Mouse (Mus musculus) forebrain, embryonic 15.5 days (tissue): ENCODE measurements at regions not wholly inside any gene's neighbourhood (a gene's known extent, or its start where the extent isn't known, plus 50 kb on each side); places are given as distances from the start of the nearest gene placed in this dataset.
"Not testable (repeated sequence)": the region's sequence is repeated elsewhere in the genome, so short reads cannot be mapped to it uniquely, and the experiment has no call there.

Experiments
- ATAC-seq: fragments of 200-750 bp; cut with Nextera tagmentation; replicated peaks from 2 replicates; pipeline ENCODE4 v1.8.0; 2017; ENCODE audit warnings: mild to moderate bottlenecking, moderate TSS enrichment, moderate library complexity
- H3K27ac ChIP-seq: fragments of 300-500 bp; sonication (generic); replicated peaks from 2 replicates; pipeline ENCODE4 v1.5.1; 2015; ENCODE audit warnings: mild to moderate bottlenecking, inconsistent platforms
- H3K27me3 ChIP-seq: fragments of 300-500 bp; sonication (generic); 2 replicates; pipeline ENCODE4 v1.6.1; 2015; ENCODE audit warnings: inconsistent platforms
- H3K36me3 ChIP-seq: fragments of 300-500 bp; sonication (generic); 2 replicates; pipeline ENCODE4 v1.6.1; 2015; ENCODE audit warnings: mild to moderate bottlenecking, inconsistent platforms
- H3K4me1 ChIP-seq: fragments of 300-500 bp; sonication (generic); 2 replicates; pipeline ENCODE4 v1.6.1; 2015; ENCODE audit warnings: inconsistent platforms
- H3K4me2 ChIP-seq: fragments of 300-500 bp; sonication (generic); replicated peaks from 2 replicates; pipeline ENCODE4 v1.6.1; 2015; ENCODE audit warnings: mild to moderate bottlenecking, inconsistent platforms
- H3K4me3 ChIP-seq: fragments of 300-500 bp; sonication (generic); 2 replicates; pipeline ENCODE4 v1.5.1; 2015; ENCODE audit warnings: mild to moderate bottlenecking, inconsistent platforms
- H3K9ac ChIP-seq: fragments of 300-500 bp; sonication (generic); replicated peaks from 2 replicates; pipeline ENCODE4 v1.6.1; 2015; ENCODE audit warnings: mild to moderate bottlenecking, inconsistent platforms
- H3K9me3 ChIP-seq: fragments of 300-500 bp; sonication (generic); 2 replicates; pipeline ENCODE4 v1.6.1; 2016; ENCODE audit warnings: inconsistent platforms
- WGBS: fragments of 180-500 bp; shearing (Covaris S2); methylation state at CpG from one replicate; pipeline ENCODE4 v1.1.7; 2015; ENCODE audit warnings: mixed read lengths; 5-methylcytosine and 5-hydroxymethylcytosine counted together

DNA sequence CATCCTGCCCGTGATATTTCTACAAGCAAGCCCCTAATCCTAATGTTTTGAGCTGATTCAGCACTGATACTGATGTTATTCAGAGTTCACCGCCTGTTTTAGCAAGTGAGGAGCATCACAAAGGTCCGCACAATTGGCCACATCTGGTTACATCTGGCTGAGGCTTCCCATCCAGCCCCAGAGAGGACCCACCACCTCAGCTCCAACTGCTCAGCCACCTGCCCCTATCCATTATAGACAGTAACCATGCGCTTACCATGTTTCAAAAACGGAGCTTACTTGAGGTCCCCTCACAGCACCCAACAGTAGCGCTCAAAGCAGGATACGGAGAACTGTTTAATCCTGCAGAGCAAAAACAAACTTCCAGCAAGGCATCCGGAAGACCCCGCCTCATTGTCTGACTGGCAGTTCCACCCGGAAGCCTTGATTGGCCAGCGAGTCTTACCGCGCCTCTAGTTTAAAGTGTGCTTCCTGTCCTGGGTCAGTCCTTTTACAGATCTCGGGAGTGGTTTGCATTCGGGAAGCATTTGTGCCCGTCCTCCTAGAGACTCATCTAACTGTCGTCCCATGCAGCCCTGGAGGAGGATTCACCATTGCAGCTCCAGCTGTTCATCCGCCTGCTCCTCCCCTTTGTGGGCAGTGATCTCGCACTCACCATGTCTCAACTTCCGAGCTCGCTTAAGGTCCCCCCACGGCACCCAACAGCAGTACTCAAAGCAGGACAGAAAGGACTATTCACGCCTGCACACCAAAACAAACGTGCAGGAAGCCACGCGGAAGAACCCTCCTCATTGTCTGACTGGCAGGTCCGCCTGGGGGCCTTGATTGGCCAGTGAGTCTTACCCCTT lies 69.9 kb upstream of the Zfp825 start:
- H3K4me1 ChIP-seq, H3K27me3 ChIP-seq, H3K9me3 ChIP-seq, H3K36me3 ChIP-seq: not testable (repeated sequence)
- H3K9ac ChIP-seq: peak overlapping the region; percentile 58
- ATAC-seq: peak; percentile 100
- peak overlapping the region; percentile 73 for H3K27ac ChIP-seq
- 2% methylated on average over 27 of the region's 27 CpGs for WGBS
- peak overlapping the region; percentile 68 for H3K4me2 ChIP-seq
- peak overlapping the region; percentile 63 for H3K4me3 ChIP-seq

DNA sequence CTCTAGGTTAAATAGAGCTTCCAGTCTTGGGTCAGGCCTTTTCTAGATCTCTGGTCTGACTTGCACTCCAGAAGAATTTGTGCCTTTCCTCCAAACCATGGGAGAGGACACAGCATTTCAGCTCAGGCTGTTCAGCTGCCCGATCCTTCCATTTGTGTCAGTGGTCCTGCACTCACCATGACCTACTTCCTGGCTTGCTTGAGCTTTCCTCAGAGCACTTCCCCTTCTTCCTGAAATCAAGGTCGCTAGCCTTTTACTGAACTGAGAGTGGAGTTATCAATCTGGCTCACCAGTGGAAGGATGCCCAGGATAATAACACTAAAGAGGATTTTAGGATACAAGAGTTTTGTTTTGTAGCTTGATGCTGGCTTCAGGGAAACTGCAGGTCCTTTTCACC lies 70.5 kb upstream of the Zfp825 start:
- not testable (repeated sequence) for H3K36me3 ChIP-seq, ATAC-seq, H3K4me1 ChIP-seq, H3K27me3 ChIP-seq, H3K9me3 ChIP-seq
- Histone ChIP-seq H3K9ac (peak overlapping the region; percentile 58), H3K27ac (peak overlapping the region; percentile 73), H3K4me3 (peak overlapping the region; percentile 63), H3K4me2 (peak overlapping the region; percentile 68)
- 17% methylated on average over 2 of the region's 2 CpGs for whole genome bisulfite sequencing

DNA sequence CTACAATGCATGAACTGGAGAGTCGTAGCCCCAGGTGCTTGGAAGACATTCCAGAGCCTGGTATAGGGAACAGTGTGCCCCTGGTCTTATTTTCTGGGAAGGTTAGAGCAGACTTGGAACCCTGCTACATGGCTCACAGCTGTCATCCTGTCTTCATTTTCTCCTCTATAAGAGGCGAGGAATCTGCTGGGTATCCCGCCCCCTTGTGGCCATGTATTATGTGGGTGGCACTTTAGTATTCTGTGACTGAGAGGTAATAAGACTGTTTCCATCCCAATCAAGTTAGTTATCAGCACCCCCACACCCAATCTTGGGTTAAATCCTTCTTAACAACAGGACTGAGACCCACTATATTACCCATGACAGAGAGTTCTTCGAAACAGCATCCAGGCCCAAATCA lies 69.4 kb upstream of the Erap1 start:
- 67% methylated on average over 4 of the region's 4 CpGs for WGBS
- H3K9ac ChIP-seq, H3K27me3 ChIP-seq, H3K9me3 ChIP-seq, H3K4me1 ChIP-seq, ATAC-seq, H3K4me2 ChIP-seq, H3K27ac ChIP-seq, H3K4me3 ChIP-seq, H3K36me3 ChIP-seq: not testable (repeated sequence)
